Mouse (Mus musculus): ENCODE results near the gene Gm10563. TPM values are rescaled to one million over a fixed set of nuclear protein-coding genes. Genes with fewer than 3 reads are reported as not detected.

Gm10563 gene
- total RNA-seq, 1 experiment, result not detected

GRCm38 (mm10) chr4:155660641-155661040 lies 15.4 kb upstream of the Gm10563 start:
- H3K9ac ChIP-seq (ENCODE audit: insufficient read depth, low read depth, low read length, poor library complexity, severe bottlenecking), result no peak overlapping the region
- no peak overlapping the region for H3K27ac ChIP-seq (ENCODE audit: insufficient read depth, low read depth, low read length, poor library complexity, severe bottlenecking)
- no peak for TF ChIP-seq ZC3H11A (IDR thresholded peaks at IDR 0.05; ENCODE audit: borderline replicate concordance, low read depth, low read length)
- TF ChIP-seq CHD2 (IDR thresholded peaks at IDR 0.05; ENCODE audit: low read depth, low read length), result no peak
- TF ChIP-seq HCFC1 (IDR thresholded peaks at IDR 0.05; ENCODE audit: borderline replicate concordance, insufficient read depth, low read length), result no peak
- no peak for TF ChIP-seq MAFK (IDR thresholded peaks at IDR 0.05; ENCODE audit: insufficient read depth, low read depth, low read length)
- TF ChIP-seq ZNF384 (IDR thresholded peaks at IDR 0.05; ENCODE audit: low read depth, low read length), result no peak
- in situ Hi-C loops (cut with MboI; ENCODE audit: low sequenced_read_pairs in 2 of 2, unreplicated experiment in 2 of 2), result no loop called here
- no peak for DNase-seq (ENCODE audit: low read depth, low spot score)
- H3K4me3 ChIP-seq (ENCODE audit: insufficient read depth in 1 of 2, low read depth in 1 of 2, low read length in 2 of 2, poor library complexity in 1 of 2, severe bottlenecking in 1 of 2), result no peak overlapping the region
- H3K4me1 ChIP-seq (ENCODE audit: control insufficient read depth in 2 of 2, insufficient read depth in 2 of 2, low read length in 2 of 2, poor library complexity in 1 of 2), result peaks cover 0 to 3% of the 10 kb centered on the region in 2 experiments; a peak in 1 of 4 replicates
- no peaks in the 10 kb centered on the region for H3K9me3 ChIP-seq (ENCODE audit: control insufficient read depth, insufficient read depth, low read depth, low read length)
- H3K36me3 ChIP-seq (ENCODE audit: control insufficient read depth, insufficient read depth, low read length, poor library complexity, severe bottlenecking), result peaks cover 27% of the 10 kb centered on the region

GRCm38 (mm10) chr4:155658961-155659360 lies 13.8 kb upstream of the Gm10563 start:
- in situ Hi-C loops (cut with MboI; ENCODE audit: low sequenced_read_pairs in 2 of 2, unreplicated experiment in 2 of 2), result no loop called here

GRCm38 (mm10) chr4:155656214-155656751 lies 11.1 kb upstream of the Gm10563 start:
- no peak overlapping the region for H3K9ac ChIP-seq (ENCODE audit: insufficient read depth, low read depth, low read length, poor library complexity, severe bottlenecking)
- H3K9me3 ChIP-seq (ENCODE audit: control insufficient read depth, insufficient read depth, low read depth, low read length), result no peaks in the 10 kb centered on the region
- peaks cover 26% of the 10 kb centered on the region for H3K36me3 ChIP-seq (ENCODE audit: control insufficient read depth, insufficient read depth, low read length, poor library complexity, severe bottlenecking)
- in situ Hi-C loops (cut with MboI; ENCODE audit: low sequenced_read_pairs in 2 of 2, unreplicated experiment in 2 of 2), result no loop called here
- DNase-seq (ENCODE audit: low read depth, low spot score), result no peak
- H3K4me3 ChIP-seq (ENCODE audit: insufficient read depth in 1 of 2, low read depth in 1 of 2, low read length in 2 of 2, poor library complexity in 1 of 2, severe bottlenecking in 1 of 2), result no peak overlapping the region
- TF ChIP-seq ZC3H11A (IDR thresholded peaks at IDR 0.05; ENCODE audit: borderline replicate concordance, low read depth, low read length) (no peak), ZNF384 (IDR thresholded peaks at IDR 0.05; ENCODE audit: low read depth, low read length) (no peak), MAFK (IDR thresholded peaks at IDR 0.05; ENCODE audit: insufficient read depth, low read depth, low read length) (no peak), HCFC1 (IDR thresholded peaks at IDR 0.05; ENCODE audit: borderline replicate concordance, insufficient read depth, low read length) (no peak), CHD2 (IDR thresholded peaks at IDR 0.05; ENCODE audit: low read depth, low read length) (no peak)
- peaks cover 3 to 24% of the 10 kb centered on the region in 2 experiments; a peak in 3 of 4 replicates for H3K4me1 ChIP-seq (ENCODE audit: control insufficient read depth in 2 of 2, insufficient read depth in 2 of 2, low read length in 2 of 2, poor library complexity in 1 of 2)
- H3K27ac ChIP-seq (ENCODE audit: insufficient read depth, low read depth, low read length, poor library complexity, severe bottlenecking), result no peak overlapping the region

More at GRCm38 (mm10) chr4:155658961-155659360, 13.8 kb upstream of the Gm10563 start:
- DNase-seq (ENCODE audit: low read depth, low spot score), result no peak
- peaks cover 0 to 9% of the 10 kb centered on the region in 2 experiments; a peak in 2 of 4 replicates for H3K4me1 ChIP-seq (ENCODE audit: control insufficient read depth in 2 of 2, insufficient read depth in 2 of 2, low read length in 2 of 2, poor library complexity in 1 of 2)
- peaks cover 27% of the 10 kb centered on the region for H3K36me3 ChIP-seq (ENCODE audit: control insufficient read depth, insufficient read depth, low read length, poor library complexity, severe bottlenecking)
- no peak overlapping the region for H3K9ac ChIP-seq (ENCODE audit: insufficient read depth, low read depth, low read length, poor library complexity, severe bottlenecking)
- no peaks in the 10 kb centered on the region for H3K9me3 ChIP-seq (ENCODE audit: control insufficient read depth, insufficient read depth, low read depth, low read length)
- no peak overlapping the region for H3K27ac ChIP-seq (ENCODE audit: insufficient read depth, low read depth, low read length, poor library complexity, severe bottlenecking)
- TF ChIP-seq HCFC1 (IDR thresholded peaks at IDR 0.05; ENCODE audit: borderline replicate concordance, insufficient read depth, low read length), result no peak
- TF ChIP-seq MAFK (IDR thresholded peaks at IDR 0.05; ENCODE audit: insufficient read depth, low read depth, low read length), result no peak
- TF ChIP-seq ZNF384 (IDR thresholded peaks at IDR 0.05; ENCODE audit: low read depth, low read length), result no peak
- TF ChIP-seq ZC3H11A (IDR thresholded peaks at IDR 0.05; ENCODE audit: borderline replicate concordance, low read depth, low read length), result no peak
- no peak for TF ChIP-seq CHD2 (IDR thresholded peaks at IDR 0.05; ENCODE audit: low read depth, low read length)
- no peak overlapping the region for H3K4me3 ChIP-seq (ENCODE audit: insufficient read depth in 1 of 2, low read depth in 1 of 2, low read length in 2 of 2, poor library complexity in 1 of 2, severe bottlenecking in 1 of 2)

GRCm38 (mm10) chr4:155654456-155655298 lies 9.5 kb upstream of the Gm10563 start:
- H3K9ac ChIP-seq (ENCODE audit: insufficient read depth, low read depth, low read length, poor library complexity, severe bottlenecking), result peak overlapping the region; percentile 87
- in situ Hi-C loops (cut with MboI; ENCODE audit: low sequenced_read_pairs in 2 of 2, unreplicated experiment in 2 of 2), result no loop called here
- peaks cover 36% of the 10 kb centered on the region for H3K36me3 ChIP-seq (ENCODE audit: control insufficient read depth, insufficient read depth, low read length, poor library complexity, severe bottlenecking)

More at GRCm38 (mm10) chr4:155654456-155655298, 9.5 kb upstream of the Gm10563 start:
- no peaks in the 10 kb centered on the region for H3K9me3 ChIP-seq (ENCODE audit: control insufficient read depth, insufficient read depth, low read depth, low read length)
- TF ChIP-seq MAFK (IDR thresholded peaks at IDR 0.05; ENCODE audit: insufficient read depth, low read depth, low read length), result no peak
- TF ChIP-seq ZNF384 (IDR thresholded peaks at IDR 0.05; ENCODE audit: low read depth, low read length), result no peak
- TF ChIP-seq ZC3H11A (IDR thresholded peaks at IDR 0.05; ENCODE audit: borderline replicate concordance, low read depth, low read length), result no peak
- no peak for TF ChIP-seq CHD2 (IDR thresholded peaks at IDR 0.05; ENCODE audit: low read depth, low read length)
- peak; percentile 34; the same call in 1 of the 2 replicates for TF ChIP-seq HCFC1 (IDR thresholded peaks at IDR 0.05; ENCODE audit: borderline replicate concordance, insufficient read depth, low read length)
- peak overlapping the region; percentile 72 for H3K4me3 ChIP-seq (ENCODE audit: insufficient read depth in 1 of 2, low read depth in 1 of 2, low read length in 2 of 2, poor library complexity in 1 of 2, severe bottlenecking in 1 of 2)
- H3K27ac ChIP-seq (ENCODE audit: insufficient read depth, low read depth, low read length, poor library complexity, severe bottlenecking), result peak overlapping the region; percentile 70
- DNase-seq (ENCODE audit: low read depth, low spot score), result peak; percentile 53
- H3K4me1 ChIP-seq (ENCODE audit: control insufficient read depth in 2 of 2, insufficient read depth in 2 of 2, low read length in 2 of 2, poor library complexity in 1 of 2), result peaks cover 3 to 27% of the 10 kb centered on the region in 2 experiments; a peak in 3 of 4 replicates
